Mouse (Mus musculus) embryonic facial prominence, embryonic 12.5 days (tissue): Measurements from ENCODE around the gene Nmi. TPM values are rescaled to one million over a fixed set of nuclear protein-coding genes. Genes with fewer than 3 reads are reported as not detected.

Experiments used
- ATAC-seq: fragments of 200-750 bp; cut with Nextera tagmentation; 2 replicates; pipeline ENCODE4 v1.8.0; 2017; ENCODE audit not compliant: insufficient number of reproducible peaks, insufficient read depth, low FRiP score, low TSS enrichment
- H3K27ac ChIP-seq: fragments of 300-500 bp; sonication (generic); 2 replicates; pipeline ENCODE4 v1.5.1; 2016; ENCODE audit warnings: mild to moderate bottlenecking
- H3K27me3 ChIP-seq: fragments of 300-500 bp; sonication (generic); 2 replicates; pipeline ENCODE4 v1.6.1; 2016; ENCODE audit warnings: mild to moderate bottlenecking, moderate library complexity
- H3K36me3 ChIP-seq: fragments of 300-500 bp; sonication (generic); 2 replicates; pipeline ENCODE4 v1.6.1; 2016; ENCODE audit warnings: mild to moderate bottlenecking
- H3K4me1 ChIP-seq: fragments of 300-500 bp; sonication (generic); 2 replicates; pipeline ENCODE4 v1.6.1; 2016
- H3K4me2 ChIP-seq: fragments of 300-500 bp; sonication (generic); replicated peaks from 2 replicates; pipeline ENCODE4 v1.6.1; 2016; ENCODE audit warnings: mild to moderate bottlenecking, moderate library complexity
- H3K4me3 ChIP-seq: fragments of 300-500 bp; sonication (generic); 2 replicates; pipeline ENCODE4 v1.5.1; 2016; ENCODE audit warnings: mild to moderate bottlenecking
- H3K9ac ChIP-seq: fragments of 300-500 bp; sonication (generic); 2 replicates; pipeline ENCODE4 v1.6.1; 2016; ENCODE audit warnings: mild to moderate bottlenecking, moderate library complexity
- H3K9me3 ChIP-seq: fragments of 300-500 bp; sonication (generic); 2 replicates; pipeline ENCODE4 v1.6.1; 2016; ENCODE audit warnings: mild to moderate bottlenecking, moderate library complexity
- WGBS: fragments of 180-500 bp; shearing (Covaris S2); methylation state at CpG from one replicate; pipeline ENCODE4 v1.1.7; 2016; 5-methylcytosine and 5-hydroxymethylcytosine counted together
- polyA plus RNA-seq: library from polyadenylated mRNA; unstranded; fragments of >200 nt; fragmentation: Nextera tagmentation; extraction: Ambion mirVana; gene quantifications from 2 replicates; pipeline ENCODE4 v1.2.1, GENCODE M21; 2016

The Nmi gene
- polyA plus RNA-seq, 1 experiment from 2014 or later, result 11.7 TPM

- Histone ChIP-seq H3K9me3 (no peaks in the 10 kb centered on the region), H3K27me3 (no peaks in the 10 kb centered on the region), H3K4me3 (no peak overlapping the region), H3K36me3 (no peaks in the 10 kb centered on the region), H3K4me1 (peaks cover 6% of the 10 kb centered on the region), H3K4me2 (no peak overlapping the region), H3K27ac (no peak overlapping the region), H3K9ac (no peak overlapping the region)
- WGBS, result 90% methylated on average over 10 of the region's 10 CpGs
- ATAC-seq, result no peak
Observed at GRCm38 (mm10) chr2:51985241-51985640, 11.9 kb upstream of the Nmi start.

- ATAC-seq, result no peak
- no peak overlapping the region for H3K4me2 ChIP-seq
- no peaks in the 10 kb centered on the region for H3K27me3 ChIP-seq
- H3K4me1 ChIP-seq, result peaks cover 6% of the 10 kb centered on the region
- WGBS, result 65% methylated on average over 13 of the region's 13 CpGs
- H3K9ac ChIP-seq, result no peak overlapping the region
- H3K36me3 ChIP-seq, result no peaks in the 10 kb centered on the region
- no peak overlapping the region for H3K4me3 ChIP-seq
- no peak overlapping the region for H3K27ac ChIP-seq
- H3K9me3 ChIP-seq, result no peaks in the 10 kb centered on the region
Observed at GRCm38 (mm10) chr2:51982288-51982687, 9.0 kb upstream of the Nmi start.

GRCm38 (mm10) chr2:51981630-51982029, 8.3 kb upstream of the Nmi start:
- H3K27me3 ChIP-seq, result no peaks in the 10 kb centered on the region
- WGBS, result 25% methylated on average over 11 of the region's 11 CpGs
- H3K9ac ChIP-seq, result no peak overlapping the region
- H3K36me3 ChIP-seq, result no peaks in the 10 kb centered on the region
- H3K4me1 ChIP-seq, result peaks cover 6% of the 10 kb centered on the region
- ATAC-seq, result no peak
- peak overlapping the region; percentile 32 for H3K4me2 ChIP-seq
- no peaks in the 10 kb centered on the region for H3K9me3 ChIP-seq
- no peak overlapping the region; the same call in 1 of the 2 replicates for H3K4me3 ChIP-seq
- 0 out of 2 replicates have a peak overlapping the region, but pooled peaks have one; percentile 30 for H3K27ac ChIP-seq

- 2% methylated on average over 40 of the region's 40 CpGs for WGBS
- no peaks in the 10 kb centered on the region for H3K36me3 ChIP-seq
- peak overlapping the region; percentile 72 for H3K27ac ChIP-seq
- H3K4me1 ChIP-seq, result no peaks in the 10 kb centered on the region
- peak; percentile 58; the same call in 1 of the 2 replicates for ATAC-seq
- H3K4me3 ChIP-seq, result peak overlapping the region; percentile 49
- no peaks in the 10 kb centered on the region for H3K9me3 ChIP-seq
- peak overlapping the region; percentile 67 for H3K4me2 ChIP-seq
- H3K27me3 ChIP-seq, result no peaks in the 10 kb centered on the region
- peak overlapping the region; percentile 63 for H3K9ac ChIP-seq
Observed at GRCm38 (mm10) chr2:51972641-51973409, 469 bp downstream of the Nmi start.

- H3K9ac ChIP-seq, result no peak overlapping the region
- H3K4me2 ChIP-seq, result peak overlapping the region; percentile 67
- H3K9me3 ChIP-seq, result no peaks in the 10 kb centered on the region
- H3K36me3 ChIP-seq, result no peaks in the 10 kb centered on the region
- no peak for ATAC-seq
- H3K27ac ChIP-seq, result peak overlapping the region; percentile 72; the same call in 1 of the 2 replicates
- H3K4me3 ChIP-seq, result peak overlapping the region; percentile 49
- no peaks in the 10 kb centered on the region for H3K4me1 ChIP-seq
- no peaks in the 10 kb centered on the region for H3K27me3 ChIP-seq
- WGBS, result 53% methylated on average over 5 of the region's 5 CpGs
Observed at GRCm38 (mm10) chr2:51972142-51972541, 1.2 kb downstream of the Nmi start.

- no peaks in the 10 kb centered on the region for H3K36me3 ChIP-seq
- no peak overlapping the region for H3K27ac ChIP-seq
- H3K9me3 ChIP-seq, result no peaks in the 10 kb centered on the region
- no peak for ATAC-seq
- no peak overlapping the region for H3K4me3 ChIP-seq
- WGBS, result 97% methylated on average over 4 of the region's 4 CpGs
- H3K27me3 ChIP-seq, result no peaks in the 10 kb centered on the region
- H3K4me2 ChIP-seq, result no peak overlapping the region
- H3K4me1 ChIP-seq, result no peaks in the 10 kb centered on the region
- H3K9ac ChIP-seq, result no peak overlapping the region
Observed at GRCm38 (mm10) chr2:51970897-51971296, 2.4 kb downstream of the Nmi start.

GRCm38 (mm10) chr2:51967288-51967687, 6.0 kb downstream of the Nmi start:
- WGBS, result 76% methylated on average over 3 of the region's 3 CpGs
- Histone ChIP-seq H3K36me3 (no peaks in the 10 kb centered on the region), H3K9me3 (no peaks in the 10 kb centered on the region)

GRCm38 (mm10) chr2:51953648-51954204, 19.6 kb downstream of the Nmi start:
- Histone ChIP-seq H3K4me3 (no peak overlapping the region), H3K36me3 (no peaks in the 10 kb centered on the region), H3K4me2 (no peak overlapping the region), H3K9me3 (no peaks in the 10 kb centered on the region), H3K27me3 (no peaks in the 10 kb centered on the region), H3K9ac (no peak overlapping the region), H3K4me1 (no peaks in the 10 kb centered on the region), H3K27ac (no peak overlapping the region)
- 86% methylated on average over 7 of the region's 7 CpGs for WGBS
- ATAC-seq, result no peak

More at GRCm38 (mm10) chr2:51967288-51967687, 6.0 kb downstream of the Nmi start:
- no peak for ATAC-seq
- Histone ChIP-seq H3K9ac (no peak overlapping the region), H3K4me3 (no peak overlapping the region), H3K4me1 (no peaks in the 10 kb centered on the region), H3K27ac (no peak overlapping the region), H3K27me3 (no peaks in the 10 kb centered on the region), H3K4me2 (no peak overlapping the region)

- Histone ChIP-seq H3K9ac (no peak overlapping the region), H3K27me3 (no peaks in the 10 kb centered on the region), H3K9me3 (no peaks in the 10 kb centered on the region), H3K36me3 (no peaks in the 10 kb centered on the region), H3K27ac (no peak overlapping the region), H3K4me3 (no peak overlapping the region), H3K4me2 (no peak overlapping the region), H3K4me1 (no peaks in the 10 kb centered on the region)
- WGBS, result 12% methylated on average over 1 of the region's 1 CpGs
- ATAC-seq, result no peak
Observed at GRCm38 (mm10) chr2:51950876-51951275, 22.4 kb downstream of the Nmi start.

GRCm38 (mm10) chr2:51948105-51948830, 25.0 kb downstream of the Nmi start:
- Histone ChIP-seq H3K9me3 (no peaks in the 10 kb centered on the region), H3K4me2 (no peak overlapping the region), H3K27ac (no peak overlapping the region), H3K4me3 (no peak overlapping the region), H3K4me1 (no peaks in the 10 kb centered on the region), H3K9ac (no peak overlapping the region), H3K36me3 (no peaks in the 10 kb centered on the region), H3K27me3 (no peaks in the 10 kb centered on the region)
- 89% methylated on average over 6 of the region's 6 CpGs for WGBS
- ATAC-seq, result no peak

GRCm38 (mm10) chr2:51945812-51946211, 27.5 kb downstream of the Nmi start:
- H3K4me3 ChIP-seq, result no peak overlapping the region
- WGBS, result 47% methylated on average over 2 of the region's 2 CpGs
- H3K9ac ChIP-seq, result no peak overlapping the region
- no peak overlapping the region for H3K27ac ChIP-seq
- no peaks in the 10 kb centered on the region for H3K27me3 ChIP-seq
- no peaks in the 10 kb centered on the region for H3K9me3 ChIP-seq
- ATAC-seq, result no peak
- no peaks in the 10 kb centered on the region for H3K36me3 ChIP-seq
- H3K4me2 ChIP-seq, result no peak overlapping the region
- H3K4me1 ChIP-seq, result no peaks in the 10 kb centered on the region

- Histone ChIP-seq H3K27ac (no peak overlapping the region), H3K4me1 (no peaks in the 10 kb centered on the region), H3K27me3 (no peaks in the 10 kb centered on the region), H3K36me3 (no peaks in the 10 kb centered on the region), H3K9me3 (no peaks in the 10 kb centered on the region), H3K9ac (no peak overlapping the region), H3K4me3 (no peak overlapping the region), H3K4me2 (no peak overlapping the region)
- 83% methylated on average over 7 of the region's 7 CpGs for WGBS
- ATAC-seq, result no peak
Observed at GRCm38 (mm10) chr2:51941832-51942231, 31.5 kb downstream of the Nmi start.
